Mouse (Mus musculus): ENCODE results near the gene Cend1. TPM values are rescaled to one million over a fixed set of nuclear protein-coding genes. Genes with fewer than 3 reads are reported as not detected.

Gene Cend1
- 0.56 TPM for polyA plus RNA-seq (2017; shearing (Covaris generic))

DNA sequence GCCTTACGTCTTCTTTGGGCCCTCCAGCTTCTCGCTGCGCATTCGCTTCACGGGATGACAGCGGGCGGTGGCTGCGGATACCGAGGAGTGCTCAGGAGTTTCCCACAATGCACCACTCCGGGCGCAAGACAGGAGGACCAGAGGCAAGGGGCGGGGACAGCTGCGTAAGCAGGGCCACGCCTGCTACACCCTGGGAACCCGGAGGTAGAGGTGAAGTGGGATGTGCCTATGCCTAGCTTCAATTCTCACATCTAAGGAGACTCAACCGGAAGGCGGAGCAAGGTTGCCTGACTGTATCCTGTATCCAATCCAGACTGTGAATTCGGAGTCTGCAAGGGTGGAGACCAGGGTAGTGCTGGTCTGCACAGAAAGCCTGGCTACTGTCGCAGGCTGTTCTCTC, at the start of gene Cend1:
Gene Cend1 (minus strand): TSS at position 182 of the 400 bp plus-strand sequence.

DNA sequence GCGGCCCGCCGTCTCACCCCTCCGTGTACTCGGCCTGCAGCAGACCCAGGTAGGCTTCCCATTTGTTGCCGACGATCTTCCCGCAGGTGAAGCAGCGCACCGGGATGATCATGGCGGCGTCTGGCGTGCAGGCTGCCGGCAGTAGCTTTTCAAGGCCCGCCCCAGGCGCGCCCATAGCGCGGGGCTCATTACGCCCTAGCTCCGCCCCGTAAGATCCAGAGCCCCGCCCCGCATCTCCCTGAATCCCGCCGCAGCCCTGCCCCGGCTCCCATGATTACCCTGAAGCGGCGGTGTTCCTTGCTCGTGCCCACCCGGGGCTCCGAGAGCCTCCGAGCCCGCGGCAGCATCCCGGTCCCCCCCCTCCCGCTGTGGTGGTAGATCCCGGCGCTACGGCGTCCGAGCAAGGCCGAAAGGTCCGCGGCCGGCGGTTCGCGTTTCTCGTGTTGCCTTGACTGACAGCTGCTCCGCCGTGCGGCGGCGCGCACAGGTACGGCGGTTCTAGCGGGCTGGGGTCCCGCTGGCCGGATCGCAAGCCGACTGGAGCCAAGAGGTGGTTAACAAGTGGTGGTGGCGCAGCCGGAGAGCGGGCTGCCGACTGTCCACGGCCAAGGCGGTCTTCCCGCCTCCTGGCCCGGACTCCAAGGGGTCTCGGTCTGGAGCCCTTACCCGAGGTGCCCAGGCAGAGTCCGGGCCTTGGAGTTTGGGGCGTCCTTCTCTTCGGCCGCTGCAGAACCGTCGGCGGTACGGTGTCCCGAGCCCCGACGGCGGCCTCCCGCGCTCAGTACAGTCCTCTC, 45.9 kb upstream of the Cend1 start, which contains the start of the genes Polr2l and Tspan4:
Gene Polr2l (minus strand): TSS at position 122 of the 794 bp plus-strand sequence.
Gene Tspan4 (plus strand): TSS at position 230 of the 794 bp plus-strand sequence.

DNA sequence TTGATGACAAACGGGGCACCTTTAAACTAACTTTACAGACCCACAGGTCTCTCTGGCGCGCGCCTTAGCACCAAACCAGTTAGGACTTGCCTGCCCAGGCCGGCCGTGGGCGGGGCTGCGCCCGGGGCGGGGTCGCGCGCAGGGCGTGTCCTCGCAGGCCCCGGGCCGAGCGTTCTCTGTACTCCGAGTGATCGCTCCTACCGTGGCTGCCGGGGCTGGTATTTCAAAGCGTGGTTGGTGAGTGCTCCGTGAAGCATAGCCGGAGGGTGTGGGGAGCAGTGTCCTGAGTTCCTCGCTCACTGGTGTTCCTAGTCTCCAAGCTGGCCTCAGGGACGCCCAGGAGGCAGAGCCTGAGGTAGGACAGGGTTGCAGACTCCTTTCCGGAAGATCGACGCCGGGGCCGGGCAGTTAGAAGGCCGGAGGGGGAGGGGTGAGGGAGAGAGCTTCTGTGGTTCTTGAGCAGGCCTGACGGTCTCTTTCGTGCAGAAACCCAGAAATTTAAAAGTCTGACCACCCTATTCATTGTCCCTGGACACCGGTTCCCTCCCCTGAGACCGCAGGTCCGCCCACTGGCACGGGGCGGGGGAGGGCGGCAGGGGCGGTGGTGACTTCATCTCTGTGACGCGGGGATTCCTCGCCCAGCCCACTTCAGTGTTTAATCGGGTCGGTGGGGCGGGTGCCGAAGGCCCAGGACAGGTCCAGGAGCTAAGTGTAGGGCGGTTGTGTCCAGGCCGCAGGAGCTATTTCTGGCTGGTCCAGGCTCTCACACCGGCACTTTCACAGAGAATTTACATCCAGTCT, 38.1 kb upstream of the Cend1 start, which contains the start of gene Cd151:
Gene Cd151 (plus strand): TSS at position 163 of the 801 bp plus-strand sequence.

DNA sequence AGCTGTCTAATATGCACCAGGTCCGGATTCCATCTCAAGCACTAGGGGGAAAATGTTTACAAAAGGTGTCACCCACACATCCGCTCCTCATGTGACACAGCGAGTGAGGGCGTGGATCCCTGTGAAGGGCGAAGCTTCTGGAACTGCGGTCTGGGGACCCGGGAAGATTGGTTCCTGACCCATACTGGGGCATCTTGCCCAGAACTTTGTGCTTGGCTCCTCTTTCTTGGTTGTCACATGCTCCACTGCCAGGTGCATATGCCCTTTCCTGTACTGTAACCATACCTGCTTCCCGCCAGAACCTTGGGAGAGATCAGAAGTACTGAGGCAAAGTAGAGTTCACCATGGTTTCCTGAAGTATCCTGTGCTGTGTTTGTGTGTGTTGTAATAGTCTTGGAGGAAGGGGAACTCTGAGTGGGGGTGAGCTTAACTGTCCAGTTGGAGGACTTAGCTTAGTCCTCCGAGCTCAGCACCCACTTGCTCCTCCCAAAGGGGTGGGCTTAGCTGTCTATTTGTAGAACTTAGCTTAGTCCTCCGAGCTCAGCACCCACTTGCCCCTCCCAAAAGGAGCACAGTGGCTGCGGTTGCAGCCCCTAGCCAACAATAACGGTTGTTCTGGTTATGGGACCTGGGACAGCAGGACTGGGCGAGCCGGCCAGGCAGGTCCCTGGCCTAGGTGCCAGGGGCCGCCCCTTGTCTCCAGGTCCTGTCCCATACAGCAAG, 31.3 kb upstream of the Cend1 start, which contains the start of gene Cracr2b:
Gene Cracr2b (plus strand): TSS at position 704 of the 723 bp plus-strand sequence.

DNA sequence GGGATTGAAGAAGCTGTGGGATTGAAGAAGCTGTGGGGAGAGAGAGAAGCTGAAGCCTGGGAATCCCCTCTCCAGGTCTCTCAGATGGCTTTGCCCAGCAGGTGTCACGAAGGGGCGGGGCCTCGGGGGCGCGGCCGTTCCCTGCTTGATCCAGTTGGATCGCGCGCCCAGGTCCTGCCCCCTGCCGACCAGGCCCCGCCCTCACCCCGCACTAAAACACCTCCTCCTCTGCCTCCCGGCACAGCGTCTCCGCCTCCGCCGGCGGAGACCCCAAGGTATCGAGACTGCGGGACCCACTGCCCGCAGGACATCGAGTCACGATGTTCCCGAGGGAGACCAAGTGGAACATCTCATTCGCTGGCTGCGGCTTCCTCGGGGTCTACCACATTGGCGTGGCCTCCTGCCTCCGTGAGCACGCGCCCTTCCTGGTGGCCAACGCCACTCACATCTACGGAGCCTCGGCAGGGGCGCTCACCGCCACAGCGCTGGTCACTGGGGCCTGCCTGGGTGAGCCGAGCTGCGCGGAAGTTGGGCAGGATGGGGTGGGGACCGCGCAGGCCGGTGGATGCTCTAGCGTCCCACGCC, 25.8 kb upstream of the Cend1 start, which contains the start of gene Pnpla2:
Gene Pnpla2 (plus strand): TSS at position 232 of the 585 bp plus-strand sequence.

DNA sequence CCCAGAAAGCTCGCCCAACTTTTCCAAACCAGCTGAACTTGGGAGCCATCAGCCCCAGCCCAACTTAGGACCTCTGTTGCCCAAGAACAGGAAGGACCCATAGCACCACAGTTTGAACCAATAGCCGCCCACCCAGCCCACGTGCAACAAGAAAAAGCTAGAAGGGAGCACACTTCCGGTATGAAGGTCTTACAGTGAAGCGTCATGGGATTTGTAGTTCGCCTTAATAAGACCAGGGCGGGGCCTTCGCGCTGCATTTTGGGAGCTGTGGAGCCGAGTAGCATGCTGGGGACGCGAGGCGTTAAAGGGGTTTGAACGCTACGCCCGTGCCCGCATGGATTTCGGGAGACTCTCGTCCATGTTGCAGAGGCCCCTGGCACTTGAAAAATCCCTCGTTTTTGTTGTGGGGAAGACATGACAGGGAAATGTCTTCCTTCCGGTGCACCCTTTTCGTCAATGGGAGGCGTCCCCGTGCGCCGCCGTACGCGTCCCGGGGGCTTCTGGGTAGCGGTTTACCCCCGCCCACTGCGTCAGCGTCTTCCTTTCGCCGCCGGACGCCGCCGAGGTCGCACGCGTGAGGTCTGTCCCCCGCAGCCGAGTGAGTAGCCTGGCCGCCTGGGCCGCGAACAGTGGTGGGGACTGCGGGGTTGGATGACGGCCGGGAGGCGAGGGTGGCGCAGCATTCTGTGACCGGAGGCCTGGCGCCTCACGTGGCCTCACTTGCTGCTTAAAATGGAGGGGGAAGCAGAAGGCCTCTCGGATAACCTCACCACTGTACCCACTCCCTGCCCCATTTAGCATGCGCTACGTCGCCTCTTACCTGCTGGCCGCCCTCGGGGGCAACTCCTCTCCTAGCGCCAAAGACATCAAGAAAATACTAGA, 18.1 kb upstream of the Cend1 start, which contains the start of gene Rplp2:
Gene Rplp2 (plus strand): TSS at position 261 of the 882 bp plus-strand sequence.

GRCm38 (mm10) chr7:141443828-141444237, 14.5 kb upstream of the Cend1 start, which contains the start of gene Pidd1:
TSS of gene Pidd1 (minus strand) at chr7:141444025.

GRCm38 (mm10) chr7:141437178-141438120, 8.2 kb upstream of the Cend1 start, which contains the start of gene Slc25a22:
TSS of gene Slc25a22 (minus strand) at chr7:141437892.

DNA sequence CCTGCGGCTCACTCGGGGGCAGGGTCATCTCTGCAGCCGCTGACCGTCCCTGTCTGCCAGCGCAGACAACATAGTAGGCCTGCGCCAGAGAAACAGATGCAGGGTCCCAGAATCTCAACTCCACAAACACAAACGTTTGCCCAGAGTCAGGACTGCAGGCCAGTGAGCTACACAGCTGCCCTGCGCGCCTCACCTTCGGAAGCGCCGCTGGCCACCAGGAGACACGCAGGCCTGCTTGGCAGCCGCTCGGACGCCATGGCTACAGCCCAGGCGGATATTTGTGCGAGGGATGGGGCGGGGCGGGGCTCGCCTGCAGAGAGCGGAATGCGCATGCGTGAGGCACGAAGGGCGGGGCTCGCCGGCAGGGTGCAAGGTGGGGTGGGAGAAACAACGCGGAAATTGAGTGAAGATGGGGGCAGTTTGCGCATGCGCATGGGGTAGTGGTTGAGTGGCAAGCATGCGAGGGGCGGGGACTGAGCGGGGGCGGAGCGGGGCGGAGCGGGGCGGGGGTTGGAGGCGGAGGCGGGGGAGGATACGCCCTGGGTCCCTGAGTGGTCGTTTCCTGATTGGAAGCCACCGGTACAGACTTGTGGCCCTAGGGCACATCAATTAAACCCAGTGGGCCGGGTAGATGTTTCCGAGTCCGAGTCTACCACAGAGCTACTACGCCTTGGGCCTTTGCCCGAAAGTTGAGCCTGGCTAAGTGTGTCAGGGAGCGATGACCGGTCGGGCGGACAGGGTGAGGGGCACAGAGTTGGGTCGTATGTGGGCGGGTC, 15.3 kb downstream of the Cend1 start, which contains the start of gene Gatd1:
Gene Gatd1 (minus strand): TSS at position 328 of the 776 bp plus-strand sequence.

DNA sequence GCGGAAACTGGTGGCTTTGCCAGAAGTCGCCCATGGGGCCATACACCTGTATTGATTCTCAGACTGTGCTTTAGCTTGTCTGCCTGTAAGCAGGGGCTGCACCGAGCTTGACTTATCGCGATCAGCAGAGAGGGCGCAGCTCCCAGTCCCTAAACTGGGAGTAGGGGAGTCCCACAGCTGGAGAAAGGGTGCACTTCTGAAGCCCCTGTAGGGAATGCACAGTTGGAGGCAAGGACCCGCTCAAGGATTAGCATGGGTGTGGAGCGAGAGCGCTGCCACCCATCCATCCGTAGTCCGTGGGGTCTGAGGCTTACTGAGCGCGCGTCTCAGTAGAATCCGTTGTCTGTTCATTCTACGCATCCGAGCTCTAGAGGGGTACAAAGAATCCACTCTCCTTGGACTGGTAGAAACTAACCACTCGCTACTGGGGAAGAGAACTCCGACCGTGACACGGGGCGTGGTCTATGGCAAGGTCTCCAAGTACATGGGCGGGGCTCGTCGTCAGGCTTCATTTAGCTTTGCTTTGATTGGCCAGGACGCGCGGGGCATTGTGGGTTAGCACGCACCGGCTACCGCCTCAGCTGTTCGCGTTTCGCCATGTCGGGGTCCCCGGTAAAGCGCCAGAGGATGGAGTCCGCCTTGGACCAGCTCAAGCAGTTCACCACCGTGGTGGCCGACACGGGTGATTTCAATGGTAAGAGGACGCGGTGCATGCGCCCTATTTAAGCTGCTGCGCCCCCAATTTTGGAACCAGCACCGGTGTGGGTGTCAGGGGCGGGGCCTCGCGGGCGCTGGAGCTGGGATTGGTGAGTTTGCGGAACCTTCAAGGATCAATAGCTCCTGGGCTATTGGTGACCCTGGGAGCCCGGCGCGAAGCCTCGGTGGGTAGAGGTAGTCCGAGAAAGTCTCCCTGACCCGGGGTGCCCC, 37.4 kb downstream of the Cend1 start, which contains the start of gene Taldo1:
Gene Taldo1 (plus strand): TSS at position 575 of the 927 bp plus-strand sequence.

Other genes with a start within 250 kb of the Cend1 start
- gene Hras, start 235.5 kb downstream of the Cend1 start, polyA plus RNA-seq (2017; shearing (Covaris generic)): 3.5 TPM
- 3.5 TPM for gene Lrrc56, start 235.3 kb downstream of the Cend1 start, polyA plus RNA-seq (2017; shearing (Covaris generic))
- 15.4 TPM for gene Lmntd2, start 215.4 kb downstream of the Cend1 start, polyA plus RNA-seq (2017; shearing (Covaris generic))
- gene Rassf7, start 213.6 kb downstream of the Cend1 start, polyA plus RNA-seq (2017; shearing (Covaris generic)): 24.4 TPM
- gene Phrf1, start 200.7 kb downstream of the Cend1 start, polyA plus RNA-seq (2017; shearing (Covaris generic)): 133 TPM
- 111 TPM for gene Irf7, start 163.0 kb downstream of the Cend1 start, polyA plus RNA-seq (2017; shearing (Covaris generic))
- not detected for gene Cdhr5, start 152.7 kb downstream of the Cend1 start, polyA plus RNA-seq (2017; shearing (Covaris generic))
- gene Sct, start 150.4 kb downstream of the Cend1 start, polyA plus RNA-seq (2017; shearing (Covaris generic)): not detected
- gene Drd4, start 137.5 kb downstream of the Cend1 start, polyA plus RNA-seq (2017; shearing (Covaris generic)): not detected
- gene Deaf1, start 101.8 kb downstream of the Cend1 start, polyA plus RNA-seq (2017; shearing (Covaris generic)): 15.6 TPM
- gene Tmem80, start 101.8 kb downstream of the Cend1 start, polyA plus RNA-seq (2017; shearing (Covaris generic)): 41.9 TPM
- gene Eps8l2, start 90.6 kb downstream of the Cend1 start, polyA plus RNA-seq (2017; shearing (Covaris generic)): not detected
- gene Taldo1, start 37.3 kb downstream of the Cend1 start, polyA plus RNA-seq (2017; shearing (Covaris generic)): 342 TPM
- gene Gatd1, start 15.4 kb downstream of the Cend1 start, polyA plus RNA-seq (2017; shearing (Covaris generic)): 85.0 TPM
- gene Slc25a22, start 8.4 kb upstream of the Cend1 start, polyA plus RNA-seq (2017; shearing (Covaris generic)): 82.4 TPM
- gene Pidd1, start 14.5 kb upstream of the Cend1 start, polyA plus RNA-seq (2017; shearing (Covaris generic)): 14.5 TPM
- gene Rplp2, start 17.9 kb upstream of the Cend1 start, polyA plus RNA-seq (2017; shearing (Covaris generic)): 1,588 TPM
- gene Pnpla2, start 25.7 kb upstream of the Cend1 start, polyA plus RNA-seq (2017; shearing (Covaris generic)): 99.5 TPM
- gene Cracr2b, start 31.6 kb upstream of the Cend1 start, polyA plus RNA-seq (2017; shearing (Covaris generic)): not detected
- 8.9 TPM for gene Cd151, start 37.9 kb upstream of the Cend1 start, polyA plus RNA-seq (2017; shearing (Covaris generic))
- 31.5 TPM for gene Polr2l, start 45.6 kb upstream of the Cend1 start, polyA plus RNA-seq (2017; shearing (Covaris generic))
- gene Tspan4, start 45.7 kb upstream of the Cend1 start, polyA plus RNA-seq (2017; shearing (Covaris generic)): 3.8 TPM
- 24.9 TPM for gene Chid1, start 110.4 kb upstream of the Cend1 start, polyA plus RNA-seq (2017; shearing (Covaris generic))
- gene Ap2a2, start 132.7 kb upstream of the Cend1 start, polyA plus RNA-seq (2017; shearing (Covaris generic)): 25.5 TPM
- 0.18 TPM for gene Muc6, start 225.8 kb upstream of the Cend1 start, polyA plus RNA-seq (2017; shearing (Covaris generic))

All from inflammation-experienced regulatory T-cells, adult 16 weeks (primary cell).